In genomic region chr7:135575319-135576069, GRCm38 (mm10) we compare ENCODE assay signal across 24 mouse cellular contexts. TPM values are rescaled to one million over a fixed set of nuclear protein-coding genes. Genes with fewer than 3 reads are reported as not detected.
"Had no signal": no experiment of that assay in that cellular context is flagged by ENCODE, and none has a peak within 500 bp of the region (broad histone marks: within the 10 kb centered on the region; RNA-seq: fewer than 3 reads in every experiment).

No protein-coding gene starts in this region.

RNA-seq across cellular contexts. Expression of gene Clrn3, which starts 47.0 kb away (rescaled TPM):
- total RNA-seq: gastrocnemius, adult 18-20 months; gastrocnemius, adult 8-10 months; gastrocnemius, postnatal 14 days; gastrocnemius, postnatal 36 days; heart, adult 18-20 months; heart, postnatal 10 days; heart, postnatal 25 days; heart, postnatal 4 days; layer of hippocampus, adult 2 months; layer of hippocampus, postnatal 10 days; layer of hippocampus, postnatal 25 days; left cerebral cortex, adult 2 months; left cerebral cortex, postnatal 14 days; left cerebral cortex, postnatal 36 days had no signal
- polyA plus RNA-seq: heart, embryonic 10.5 days; heart, embryonic 12.5 days; heart, embryonic 14.5 days; hindbrain, embryonic 10.5 days; hindbrain, embryonic 12.5 days; hindbrain, embryonic 14.5 days; hindbrain, embryonic 16.5 days; inflammation-experienced regulatory T-cells, adult 6 months; limb, embryonic 10.5 days; limb, embryonic 12.5 days had no signal
